Mouse (Mus musculus) brain, adult 2 months (tissue): ENCODE measurements at regions not wholly inside any gene's neighbourhood (a gene's known extent, or its start where the extent isn't known, plus 50 kb on each side); places are given as distances from the start of the nearest gene placed in this dataset.
A peak's percentile ranks its signal among the peaks of the same experiment; 100 is the strongest.

Source experiments
- DNase-seq: peaks from one replicate; pipeline ENCODE4 v3.0.0; 2011; ENCODE audit warnings: low read depth, low spot score

DNA sequence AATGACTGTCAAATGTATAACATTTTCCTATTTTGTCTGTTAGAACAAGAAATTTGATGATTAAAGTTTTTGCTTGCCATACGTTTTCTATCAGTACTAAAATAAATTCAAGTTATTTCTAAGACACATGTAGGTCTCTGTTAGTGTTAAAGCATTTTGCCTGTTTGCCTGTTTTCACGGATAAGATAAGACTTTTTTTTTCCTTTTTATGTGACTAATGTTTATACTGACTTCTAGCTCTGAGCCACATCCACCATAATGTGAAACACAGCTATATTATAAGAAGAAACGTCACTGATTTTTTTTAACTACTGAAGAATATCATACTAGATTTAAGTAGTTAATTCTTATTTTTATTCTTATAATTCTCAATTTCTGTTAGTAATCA lies 1012.6 kb downstream of the Cdh8 start:
- no peak for DNase-seq

DNA sequence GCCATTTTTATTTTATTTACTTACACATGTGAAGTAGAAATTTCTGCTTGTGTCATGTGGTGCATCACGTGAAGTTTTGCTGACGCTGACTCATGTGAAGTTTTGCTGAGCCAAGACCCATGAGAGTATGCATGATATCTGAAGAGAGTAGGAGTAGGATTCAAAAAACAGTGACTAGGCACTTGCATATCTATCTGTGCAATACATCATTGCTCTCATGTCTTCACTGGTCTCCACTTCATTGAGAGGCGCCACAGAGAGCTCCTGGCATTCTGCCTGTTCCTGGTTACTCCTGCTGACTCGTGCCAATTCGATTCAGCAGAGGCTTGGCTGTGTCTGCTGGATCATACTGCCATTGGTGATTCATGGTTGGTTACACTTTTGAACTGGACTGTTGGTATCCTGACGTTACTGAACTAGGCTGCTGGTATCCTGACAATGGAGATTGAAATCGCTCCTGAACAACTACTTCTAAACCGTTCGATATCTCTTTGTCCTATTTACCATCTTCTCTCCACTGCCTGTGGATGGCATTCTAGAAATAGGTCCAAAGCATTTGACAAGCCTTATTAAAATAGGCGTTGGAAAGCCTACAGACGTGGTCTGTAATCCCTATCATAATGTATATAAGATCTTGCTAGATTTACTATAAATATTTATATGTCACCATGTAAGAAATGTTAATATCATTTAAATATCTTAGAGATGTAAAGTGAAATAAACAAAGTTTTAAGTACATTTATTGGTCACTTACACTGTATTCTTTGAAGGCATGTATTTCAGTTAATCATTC lies 1013.2 kb downstream of the Cdh8 start:
- peak; percentile 48 for DNase-seq

GRCm38 (mm10) chr8:98381815-98382214 lies 1034.5 kb downstream of the Cdh8 start:
- DNase-seq = no peak

DNA sequence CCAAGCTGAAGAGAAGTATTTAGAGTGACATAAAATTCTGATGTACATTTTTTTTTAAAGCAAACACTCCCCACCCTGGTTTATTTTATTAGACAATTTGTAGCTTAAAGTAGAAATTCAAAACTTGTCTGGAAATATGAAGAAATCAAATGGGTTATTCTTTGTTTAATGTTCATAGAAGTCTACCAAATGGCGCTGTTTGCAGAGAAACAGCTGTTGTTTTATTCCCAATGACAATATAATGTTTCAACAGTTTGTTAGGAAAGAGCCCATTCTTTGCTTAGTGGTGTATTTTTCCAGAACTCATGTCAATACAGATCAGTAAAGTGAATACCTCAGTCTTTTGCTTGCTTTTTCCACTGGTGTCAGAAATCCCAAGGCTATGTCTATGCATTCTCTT lies 1035.9 kb downstream of the Cdh8 start:
- peak; percentile 5 for DNase-seq

DNA sequence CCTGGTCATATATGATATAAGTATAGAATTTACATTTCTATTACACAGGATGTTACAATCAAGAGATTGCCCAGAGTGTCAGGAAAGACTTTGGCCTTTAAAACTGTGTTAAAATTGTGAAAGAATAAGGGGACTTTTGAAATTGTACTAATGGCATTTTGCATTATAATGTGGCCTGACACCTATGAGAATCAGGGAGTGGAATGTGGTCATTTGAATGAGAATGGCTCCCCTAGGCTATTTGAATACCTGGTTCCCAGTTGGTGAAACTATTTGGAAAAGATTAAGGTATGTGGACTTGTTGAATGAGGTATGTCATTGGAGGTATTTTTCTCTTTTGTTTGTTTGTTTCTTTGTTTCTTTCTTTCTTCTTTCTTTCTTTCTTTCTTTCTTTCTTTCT lies 1038.5 kb downstream of the Cdh8 start:
- DNase-seq = no peak

GRCm38 (mm10) chr8:98372711-98373420 lies 1043.4 kb downstream of the Cdh8 start:
- DNase-seq = no peak

DNA sequence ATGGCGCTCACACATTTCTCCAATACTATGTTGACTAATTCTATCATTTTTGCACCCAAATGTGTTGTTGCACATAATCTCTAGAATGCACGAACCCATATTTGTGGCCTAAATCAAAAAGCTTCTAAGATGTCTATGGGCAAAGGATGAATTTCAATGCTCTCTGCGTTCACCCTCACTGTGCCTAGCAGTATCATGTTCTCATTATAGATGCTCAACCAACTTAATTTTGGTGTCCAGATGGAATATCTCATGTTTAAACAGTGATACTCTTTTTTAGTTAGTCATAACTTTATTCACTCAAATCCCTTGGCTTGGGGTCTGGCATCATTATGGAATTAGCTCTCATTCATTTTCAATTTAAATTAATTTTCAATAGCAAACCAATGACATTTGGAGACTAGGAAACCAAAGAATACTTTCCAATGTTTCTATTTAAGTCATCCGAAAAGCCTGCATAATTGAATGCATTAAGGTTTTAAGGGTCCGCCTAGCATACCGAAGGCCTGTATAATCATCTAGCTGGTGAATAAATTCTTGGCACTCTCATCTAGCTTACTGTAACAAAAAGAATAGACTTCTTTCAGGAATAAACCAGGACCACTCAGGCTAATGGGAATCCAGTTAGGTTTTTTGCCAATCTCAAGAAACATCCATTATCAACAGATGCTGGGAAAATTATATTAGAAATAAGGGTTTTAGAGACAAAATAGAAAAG lies 1050.7 kb downstream of the Cdh8 start:
- no peak for DNase-seq

DNA sequence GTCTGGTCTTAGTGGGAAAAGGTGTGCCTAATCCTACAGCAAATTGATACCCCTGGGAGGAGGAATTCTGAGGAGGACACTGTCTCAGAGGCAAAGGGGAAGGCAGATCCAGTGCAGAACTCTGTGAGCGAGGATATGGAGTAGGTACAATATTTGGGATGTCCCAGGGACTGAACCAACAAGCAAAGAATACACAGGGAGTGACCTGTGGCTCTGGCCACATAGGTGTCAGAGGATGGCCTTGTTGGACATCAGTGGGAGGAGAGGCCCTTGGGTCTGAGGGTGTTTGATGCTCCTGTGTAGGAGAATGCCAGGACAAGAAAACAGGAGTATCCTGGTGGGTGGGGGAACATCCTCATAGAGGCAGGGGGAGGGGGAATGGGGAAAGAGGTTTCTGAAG lies 1079.0 kb downstream of the Cdh8 start:
- DNase-seq = no peak

DNA sequence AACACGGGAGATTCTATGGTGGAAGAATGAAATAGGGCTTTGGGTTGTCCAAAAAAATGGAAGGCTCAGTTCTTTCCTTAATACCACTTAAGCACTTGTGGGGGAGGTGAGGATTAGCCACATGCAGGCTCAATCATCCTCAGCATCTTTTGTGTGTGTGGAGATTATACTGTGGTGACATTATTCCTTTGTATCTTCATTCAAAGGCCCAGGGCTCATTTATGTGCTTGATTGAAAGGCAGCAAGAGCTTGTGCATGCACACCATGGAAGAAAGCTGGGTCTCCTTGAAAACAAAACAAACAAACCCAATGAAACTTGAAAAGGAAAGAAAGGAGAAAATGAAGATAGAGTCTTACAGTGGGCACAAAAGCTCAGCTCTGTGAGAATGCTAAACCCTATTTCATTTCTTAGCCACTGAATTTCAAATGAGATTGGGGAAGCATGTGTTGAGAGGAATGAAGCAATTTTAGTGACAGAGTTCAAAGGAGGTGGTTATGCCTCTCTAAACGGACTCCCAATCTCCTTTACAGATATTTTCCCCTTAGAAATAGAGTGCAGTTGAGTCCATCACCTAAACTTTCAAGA lies 1106.8 kb downstream of the Cdh8 start:
- no peak for DNase-seq

- DNase-seq = peak; percentile 4
Observed at GRCm38 (mm10) chr8:98294975-98295374, 1121.3 kb downstream of the Cdh8 start.

GRCm38 (mm10) chr8:98260281-98260680 lies 1156.0 kb downstream of the Cdh8 start:
- peak; percentile 40 for DNase-seq

DNA sequence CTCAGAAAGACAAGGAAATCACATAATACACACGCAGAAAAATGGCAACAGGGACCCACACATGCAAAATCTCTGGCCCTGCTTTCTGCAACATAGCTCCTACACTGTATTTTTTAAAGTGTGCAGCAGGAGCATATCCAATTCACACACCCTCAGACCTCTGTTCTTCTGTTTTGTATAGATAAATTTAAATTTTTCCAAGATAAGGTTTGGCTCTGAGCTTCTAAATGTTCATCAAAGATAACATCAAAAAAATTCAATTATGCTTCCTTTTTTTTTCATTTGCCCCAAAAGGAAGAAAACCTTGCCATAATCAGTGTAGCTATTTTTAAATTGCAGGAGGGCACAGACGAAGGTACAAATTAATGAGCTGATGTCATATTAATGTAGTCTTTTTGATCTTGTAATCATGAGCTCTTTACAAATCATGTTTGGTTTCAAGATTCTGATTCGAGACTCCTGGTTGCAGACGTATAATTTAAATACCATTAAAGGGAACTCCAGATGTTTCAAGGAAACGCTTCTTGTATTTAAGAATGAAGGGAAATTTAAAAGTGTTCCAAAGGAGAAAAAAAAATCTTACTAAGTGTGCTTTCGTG lies 1172.8 kb downstream of the Cdh8 start:
- DNase-seq = no peak

- no peak for DNase-seq
Observed at GRCm38 (mm10) chr8:98214019-98214418, 1202.3 kb downstream of the Cdh8 start.
